Mouse (Mus musculus): ENCODE data around the gene F8.
"Not testable (repeated sequence)": the region's sequence is repeated elsewhere in the genome, so short reads cannot be mapped to it uniquely, and the experiment has no call there.

Gene F8

GRCm38 (mm10) chrX:75382195-75382771 lies at the start of gene F8, which contains the start of gene Fundc2:
F8 (minus strand) TSS chrX:75382615.
Fundc2 (plus strand) TSS chrX:75382399.
- DNase-seq, result peak; percentile 44

GRCm38 (mm10) chrX:75415936-75416785 lies 33.7 kb upstream of the F8 start, which contains the start of the genes Cmc4, Mtcp1 and Brcc3:
Cmc4 (minus strand) TSS chrX:75416584.
Mtcp1 (minus strand) TSS chrX:75416588.
Brcc3 (plus strand) TSS chrX:75416628.
- DNase-seq, result peak; percentile 84

- DNase-seq, result no peak
Observed at GRCm38 (mm10) chrX:75409711-75410110, 27.3 kb upstream of the F8 start.

GRCm38 (mm10) chrX:75403350-75403749 lies 20.9 kb upstream of the F8 start:
- DNase-seq, result no peak

GRCm38 (mm10) chrX:75402668-75403067 lies 20.3 kb upstream of the F8 start:
- no peak for DNase-seq

- no peak for DNase-seq
Observed at GRCm38 (mm10) chrX:75399471-75399870, 17.1 kb upstream of the F8 start.

GRCm38 (mm10) chrX:75381699-75382098 lies 716 bp downstream of the F8 start:
- DNase-seq, result no peak

GRCm38 (mm10) chrX:75381176-75381575 lies 1.2 kb downstream of the F8 start:
- DNase-seq, result no peak

- DNase-seq, result no peak
Observed at GRCm38 (mm10) chrX:75376815-75377214, 5.6 kb downstream of the F8 start.

- DNase-seq, result no peak
Observed at GRCm38 (mm10) chrX:75372666-75373425, 9.6 kb downstream of the F8 start.

- DNase-seq, result no peak
Observed at GRCm38 (mm10) chrX:75370197-75370596, 12.2 kb downstream of the F8 start.

GRCm38 (mm10) chrX:75323556-75323955 lies 58.9 kb downstream of the F8 start:
- DNase-seq, result no peak

GRCm38 (mm10) chrX:75271676-75272075 lies 110.7 kb downstream of the F8 start:
- DNase-seq, result no peak

GRCm38 (mm10) chrX:75233603-75234376 lies 148.6 kb downstream of the F8 start:
- DNase-seq, result not testable (repeated sequence)

GRCm38 (mm10) chrX:75231456-75231855 lies 151.0 kb downstream of the F8 start:
- DNase-seq, result no peak

GRCm38 (mm10) chrX:75163670-75164069 lies 218.7 kb downstream of the F8 start, which contains the start of gene Smim9:
Smim9 (minus strand) TSS chrX:75163770.
- DNase-seq, result no peak

GRCm38 (mm10) chrX:75155576-75156243 lies 226.7 kb downstream of the F8 start:
- peak; percentile 17 for DNase-seq

GRCm38 (mm10) chrX:75152249-75152648 lies 230.2 kb downstream of the F8 start:
- no peak for DNase-seq

- DNase-seq, result no peak
Observed at GRCm38 (mm10) chrX:75150304-75150703, 232.1 kb downstream of the F8 start.

GRCm38 (mm10) chrX:75148414-75148813 lies 234.0 kb downstream of the F8 start:
- DNase-seq, result no peak

- DNase-seq, result not testable (repeated sequence)
Observed at GRCm38 (mm10) chrX:75143124-75143555, 239.3 kb downstream of the F8 start.

GRCm38 (mm10) chrX:75138182-75138581 lies 244.2 kb downstream of the F8 start:
- no peak for DNase-seq

Measured in cerebellum, adult 11 months (tissue).